Mouse (Mus musculus) stomach, embryonic 16.5 days (tissue): ENCODE results near the gene Lrrc73. TPM values are rescaled to one million over a fixed set of nuclear protein-coding genes. Genes with fewer than 3 reads are reported as not detected.

Experiments used
- ATAC-seq: fragments of 200-750 bp; cut with Nextera tagmentation; 2 replicates; pipeline ENCODE4 v1.8.0; 2017; ENCODE audit warnings: moderate number of reproducible peaks, moderate TSS enrichment; ENCODE audit not compliant: insufficient read depth, low FRiP score
- H3K27ac ChIP-seq: fragments of 300-500 bp; sonication (generic); 2 replicates; pipeline ENCODE4 v1.5.1; 2014; ENCODE audit warnings: low read length
- H3K27me3 ChIP-seq: fragments of 300-500 bp; sonication (generic); 2 replicates; pipeline ENCODE4 v1.6.1; 2014; ENCODE audit warnings: low read length, control low read depth, mixed read lengths; ENCODE audit not compliant: control insufficient read depth, insufficient read depth
- H3K36me3 ChIP-seq: fragments of 300-500 bp; sonication (generic); 2 replicates; pipeline ENCODE4 v1.6.1; 2014; ENCODE audit warnings: low read length; ENCODE audit not compliant: control insufficient read depth, insufficient read depth
- H3K4me1 ChIP-seq: fragments of 300-500 bp; sonication (generic); 2 replicates; pipeline ENCODE4 v1.6.1; 2014; ENCODE audit warnings: low read length, control low read depth, mixed read lengths; ENCODE audit not compliant: control insufficient read depth, insufficient read depth
- H3K4me2 ChIP-seq: fragments of 300-500 bp; sonication (generic); 2 replicates; pipeline ENCODE4 v1.6.1; 2014; ENCODE audit warnings: low read depth, low read length, mixed read lengths
- H3K4me3 ChIP-seq: fragments of 300-500 bp; sonication (generic); replicated peaks from 2 replicates; pipeline ENCODE4 v1.5.1; 2014; ENCODE audit warnings: mild to moderate bottlenecking, low read length
- H3K9ac ChIP-seq: fragments of 300-500 bp; sonication (generic); 2 replicates; pipeline ENCODE4 v1.6.1; 2014; ENCODE audit warnings: low read length
- H3K9me3 ChIP-seq: fragments of 300-500 bp; sonication (generic); replicated peaks from 2 replicates; pipeline ENCODE4 v1.6.1; 2016; ENCODE audit warnings: low read length, control low read depth; ENCODE audit not compliant: control insufficient read depth
- WGBS: fragments of 180-500 bp; shearing (Covaris S2); extraction: QIAGEN DNeasy Blood & Tissue Kit; methylation state at CpG from one replicate; pipeline ENCODE4 v1.1.7; 2014; 5-methylcytosine and 5-hydroxymethylcytosine counted together
- microRNA counts: library from miRNA; unstranded; fragments of <30 nt; microRNA quantifications from one replicate; lab custom pipeline; 2016
- microRNA-seq: library from miRNA; unstranded; fragments of <30 nt; microRNA quantifications from one replicate; pipeline ENCODE4, GENCODE M21; 2016
- polyA plus RNA-seq: library from polyadenylated mRNA; unstranded; fragments of >200 nt; fragmentation: Nextera tagmentation; extraction: Ambion mirVana; gene quantifications from 2 replicates; pipeline ENCODE4 v1.2.1, GENCODE M21; 2015

Gene Lrrc73
- polyA plus RNA-seq, 1 experiment from 2014 or later, result 0.48 TPM

DNA sequence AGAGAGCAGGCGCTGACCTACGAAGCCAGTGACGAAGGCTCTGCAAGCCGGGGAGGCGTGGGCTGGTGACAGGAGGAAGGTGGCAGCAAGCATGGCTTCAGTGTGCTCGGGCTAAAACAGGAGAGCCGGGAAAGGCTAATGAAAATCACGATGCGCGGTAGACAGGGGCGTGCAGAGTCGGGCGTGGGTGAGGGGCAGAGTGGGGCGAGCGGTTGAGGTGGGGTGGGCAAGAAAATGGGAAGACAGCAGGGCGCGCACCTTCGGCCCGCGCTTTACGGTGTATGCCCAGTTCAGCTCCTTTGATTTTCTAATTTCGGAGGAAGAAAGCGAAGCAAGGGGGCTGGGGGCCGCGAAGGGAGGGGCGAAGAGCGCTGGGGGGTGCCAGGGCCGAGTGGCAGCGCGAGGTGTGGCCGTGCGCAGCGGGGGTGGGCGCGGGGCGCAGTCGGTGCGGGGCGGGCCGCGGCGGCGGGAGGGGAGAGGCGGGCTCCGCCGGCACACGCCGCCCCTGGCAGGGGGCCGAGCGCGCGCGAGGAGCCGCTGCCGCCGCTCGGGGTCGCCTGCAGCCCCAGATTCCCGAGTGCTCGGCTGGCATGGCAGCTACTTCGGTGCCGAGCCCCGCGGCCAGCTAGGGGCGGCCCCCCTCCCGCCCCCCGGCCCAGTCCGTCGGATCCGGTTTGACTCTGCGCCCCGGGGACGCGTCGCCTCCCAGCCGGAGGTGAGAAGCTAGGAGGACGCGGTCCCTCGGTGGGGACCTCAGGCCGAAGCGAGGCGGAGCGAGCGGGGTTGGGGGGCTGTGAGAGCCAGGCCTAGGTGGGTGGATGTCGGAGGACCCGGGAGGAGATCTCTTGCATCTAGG, 44.3 kb downstream of the Lrrc73 start, which contains the start of gene Dlk2:
Gene Dlk2, plus strand, starts transcription at position 58 of the 856 bp plus-strand sequence.
- WGBS, result under 1% methylated on average over 81 of the region's 86 CpGs
- Histone ChIP-seq H3K4me1 (peaks cover 7% of the 10 kb centered on the region), H3K27me3 (peaks cover 31% of the 10 kb centered on the region), H3K36me3 (no peaks in the 10 kb centered on the region), H3K9me3 (no peaks in the 10 kb centered on the region), H3K4me3 (peak within 1 kb of the TSS; percentile 69), H3K27ac (no peak within 1 kb of the TSS), H3K4me2 (peak within 1 kb of the TSS; percentile 100), H3K9ac (peak within 1 kb of the TSS; percentile 74)
- peak; percentile 20; the same call in 1 of the 2 replicates for ATAC-seq

DNA sequence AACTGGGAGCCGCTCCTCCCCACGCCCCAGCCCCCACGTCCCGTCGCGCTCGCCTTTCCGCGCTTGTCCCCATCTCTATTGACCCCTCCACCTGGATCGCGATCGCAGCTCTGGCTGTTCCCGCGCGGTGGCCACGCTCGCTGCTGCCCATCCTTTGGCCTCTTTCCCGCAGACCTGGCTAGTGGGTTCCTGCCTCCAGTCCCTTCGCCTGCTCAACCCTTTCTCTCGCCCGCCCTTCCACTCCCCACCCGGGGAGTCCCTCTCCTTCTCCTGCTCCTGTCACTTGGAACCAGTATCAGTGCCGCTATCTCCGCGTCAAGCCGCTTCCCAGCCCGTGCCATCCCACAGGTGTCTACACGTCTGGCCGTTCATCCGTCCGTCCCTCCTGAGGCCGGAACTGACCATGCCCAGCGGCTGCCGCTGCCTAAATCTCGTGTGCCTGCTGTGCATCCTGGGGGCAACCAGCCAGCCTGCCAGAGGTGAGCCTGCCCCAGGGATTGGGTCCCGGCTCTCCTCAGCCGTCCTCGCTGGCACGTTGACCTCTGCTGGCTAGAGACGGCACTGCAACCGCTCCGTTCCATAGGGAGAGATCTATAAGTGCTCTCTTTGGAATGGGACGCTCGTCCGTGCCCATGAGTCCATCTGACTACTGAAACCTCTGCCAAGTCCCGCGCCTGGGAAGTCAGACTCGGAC, 45.0 kb downstream of the Lrrc73 start:
- Histone ChIP-seq H3K27ac (no peak overlapping the region), H3K4me1 (peaks cover 7% of the 10 kb centered on the region), H3K4me2 (peak overlapping the region; percentile 100), H3K36me3 (no peaks in the 10 kb centered on the region), H3K9ac (peak overlapping the region; percentile 74), H3K9me3 (no peaks in the 10 kb centered on the region), H3K4me3 (peak overlapping the region; percentile 69), H3K27me3 (peaks cover 31% of the 10 kb centered on the region)
- under 1% methylated on average over 46 of the region's 48 CpGs for WGBS
- ATAC-seq, result peak; percentile 83

GRCm38 (mm10) chr17:46301892-46302291, 48.6 kb downstream of the Lrrc73 start:
- 68% methylated on average over 12 of the region's 12 CpGs for WGBS
- Histone ChIP-seq H3K4me2 (no peak overlapping the region), H3K4me1 (peaks cover 7% of the 10 kb centered on the region), H3K36me3 (no peaks in the 10 kb centered on the region), H3K27ac (no peak overlapping the region), H3K4me3 (no peak overlapping the region), H3K27me3 (peaks cover 11% of the 10 kb centered on the region), H3K9me3 (no peaks in the 10 kb centered on the region), H3K9ac (no peak overlapping the region)
- ATAC-seq, result no peak

- H3K9ac ChIP-seq, result no peak overlapping the region
- WGBS, result 90% methylated on average over 9 of the region's 9 CpGs
Observed at GRCm38 (mm10) chr17:46304184-46304583, 50.9 kb downstream of the Lrrc73 start.

More at GRCm38 (mm10) chr17:46304184-46304583, 50.9 kb downstream of the Lrrc73 start:
- H3K27ac ChIP-seq, result no peak overlapping the region
- H3K36me3 ChIP-seq, result no peaks in the 10 kb centered on the region
- peaks cover 3% of the 10 kb centered on the region for H3K27me3 ChIP-seq
- H3K9me3 ChIP-seq, result no peaks in the 10 kb centered on the region
- H3K4me3 ChIP-seq, result no peak overlapping the region
- no peaks in the 10 kb centered on the region for H3K4me1 ChIP-seq
- no peak for ATAC-seq
- no peak overlapping the region for H3K4me2 ChIP-seq

MicroRNAs within 50 kb of the gene (microRNA counts, 519-probe panel; counts per million panel counts)
- microRNA mmu-miR-693-3p (lab: Ali Mortazavi, UCI) (not detected), microRNA mmu-miR-693-5p (lab: Ali Mortazavi, UCI) (1,379 counts per million, percentile 13 among the panel's probes with 10 or more counts)

Small RNA genes within 50 kb of the gene (microRNA-seq; reads per million reads assigned to microRNA genes)
- not detected for gene Mir693

Other genes starting within 250 kb of the Lrrc73 start
- gene Vegfa, start 221.2 kb upstream of the Lrrc73 start, polyA plus RNA-seq, result 3.6 and 3.9 TPM in 2 replicates
- gene Mrps18a, start 142.5 kb upstream of the Lrrc73 start, polyA plus RNA-seq, result 124 and 126 TPM in 2 replicates
- 10.0 and 10.1 TPM in 2 replicates for gene Rsph9, start 109.3 kb upstream of the Lrrc73 start, polyA plus RNA-seq
- gene Mad2l1bp, start 100.0 kb upstream of the Lrrc73 start, polyA plus RNA-seq, result 33.9 and 36.6 TPM in 2 replicates
- gene Gtpbp2, start 92.5 kb upstream of the Lrrc73 start, polyA plus RNA-seq, result 37.9 and 39.2 TPM in 2 replicates
- gene Polh, start 50.9 kb upstream of the Lrrc73 start, polyA plus RNA-seq, result 14.9 and 15.1 TPM in 2 replicates
- gene Xpo5, start 50.7 kb upstream of the Lrrc73 start, polyA plus RNA-seq, result 32.7 and 32.9 TPM in 2 replicates
- 67.9 and 72.6 TPM in 2 replicates for gene Polr1c, start 5.5 kb upstream of the Lrrc73 start, polyA plus RNA-seq
- gene Yipf3, start 5.5 kb upstream of the Lrrc73 start, polyA plus RNA-seq, result 111 and 120 TPM in 2 replicates
- gene Tjap1, start 29.5 kb downstream of the Lrrc73 start, polyA plus RNA-seq, result 36.8 and 38.9 TPM in 2 replicates
- gene Dlk2, start 43.9 kb downstream of the Lrrc73 start, polyA plus RNA-seq, result 6.7 and 8.8 TPM in 2 replicates
- gene Abcc10, start 74.8 kb downstream of the Lrrc73 start, polyA plus RNA-seq, result 6.6 and 6.7 TPM in 2 replicates
- 4.9 and 5.4 TPM in 2 replicates for gene Zfp318, start 130.2 kb downstream of the Lrrc73 start, polyA plus RNA-seq
- 1.5 and 1.8 TPM in 2 replicates for gene Crip3, start 175.4 kb downstream of the Lrrc73 start, polyA plus RNA-seq
- gene Slc22a7, start 184.9 kb downstream of the Lrrc73 start, polyA plus RNA-seq, result not detected in 2 replicates
- gene Ttbk1, start 234.1 kb downstream of the Lrrc73 start, polyA plus RNA-seq, result 0.12 and 0.19 TPM in 2 replicates
- gene Dnph1, start 243.2 kb downstream of the Lrrc73 start, polyA plus RNA-seq, result 40.4 and 45.3 TPM in 2 replicates